Mouse (Mus musculus): ENCODE data around the gene Znrf2. TPM values are rescaled to one million over a fixed set of nuclear protein-coding genes. Genes with fewer than 3 reads are reported as not detected.

Gene Znrf2
- total RNA-seq, 1 experiment from 2014 or later = 55.4 TPM

DNA sequence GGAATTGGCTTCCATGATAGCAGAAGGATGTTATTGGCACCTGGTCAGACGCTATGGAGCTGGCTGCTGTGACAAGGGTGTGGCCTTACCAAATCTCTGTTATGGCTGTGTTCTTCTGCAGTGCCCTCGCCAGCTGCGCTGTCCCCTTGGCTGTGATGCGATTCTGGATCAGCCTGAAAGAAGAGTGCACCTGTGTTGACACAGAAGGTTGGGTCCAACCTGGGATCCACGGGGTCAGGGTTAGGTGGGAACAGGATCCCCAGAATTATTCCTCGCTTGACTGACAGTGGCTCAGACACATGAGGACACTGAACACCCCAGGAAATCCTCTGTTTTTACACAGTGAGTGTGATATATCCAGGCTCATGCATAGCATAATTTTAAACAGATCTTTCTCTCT is 111.2 kb downstream of the Znrf2 start:
- no peak for ATAC-seq (replicated peaks in 1 of 2; ENCODE audit: insufficient read depth in 1 of 2, low FRiP score in 2 of 2, low TSS enrichment in 1 of 2, low read depth in 1 of 2, poor library complexity in 2 of 2, severe bottlenecking in 2 of 2)

DNA sequence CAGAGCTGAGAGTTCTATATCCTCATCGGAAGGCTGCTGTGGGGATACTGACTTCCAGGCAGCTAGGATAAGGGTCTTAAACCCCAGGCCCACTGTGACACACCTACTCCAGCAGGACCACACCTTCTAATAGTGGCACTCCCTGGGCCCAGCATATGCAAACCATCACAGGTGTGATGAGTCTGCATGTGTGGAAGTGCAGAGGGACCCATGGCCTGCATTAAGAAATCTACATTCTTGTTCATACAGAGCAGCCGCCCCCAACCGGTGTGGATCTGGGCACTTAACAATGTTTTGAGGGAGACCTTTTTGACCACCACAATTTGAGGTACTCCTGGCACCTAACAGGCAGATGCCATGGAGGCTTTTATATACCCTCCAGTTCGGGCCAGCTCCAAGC is 114.9 kb downstream of the Znrf2 start:
- no peak for ATAC-seq (replicated peaks in 1 of 2; ENCODE audit: insufficient read depth in 1 of 2, low FRiP score in 2 of 2, low TSS enrichment in 1 of 2, low read depth in 1 of 2, poor library complexity in 2 of 2, severe bottlenecking in 2 of 2)

DNA sequence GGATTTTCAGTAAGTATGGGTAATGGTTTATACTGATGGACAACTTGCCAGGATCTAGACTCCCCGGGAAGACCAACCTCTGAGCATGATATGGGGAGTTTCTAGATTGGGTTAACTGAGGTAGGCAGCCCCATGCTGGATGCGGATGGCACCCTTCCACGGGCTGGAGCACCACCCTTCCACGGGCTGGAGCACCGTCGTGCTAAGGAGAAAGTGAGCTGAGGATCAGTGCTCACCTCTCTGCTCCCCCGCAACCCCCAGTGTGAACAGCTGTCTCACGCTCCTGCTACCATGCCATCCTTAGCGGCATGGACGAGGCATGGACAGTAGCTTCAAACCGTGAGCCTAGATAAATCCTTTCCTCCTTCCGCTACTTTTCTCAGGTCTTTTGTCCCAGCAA is 115.8 kb downstream of the Znrf2 start:
- ATAC-seq (replicated peaks in 1 of 2; ENCODE audit: insufficient read depth in 1 of 2, low FRiP score in 2 of 2, low TSS enrichment in 1 of 2, low read depth in 1 of 2, poor library complexity in 2 of 2, severe bottlenecking in 2 of 2) = no peak

DNA sequence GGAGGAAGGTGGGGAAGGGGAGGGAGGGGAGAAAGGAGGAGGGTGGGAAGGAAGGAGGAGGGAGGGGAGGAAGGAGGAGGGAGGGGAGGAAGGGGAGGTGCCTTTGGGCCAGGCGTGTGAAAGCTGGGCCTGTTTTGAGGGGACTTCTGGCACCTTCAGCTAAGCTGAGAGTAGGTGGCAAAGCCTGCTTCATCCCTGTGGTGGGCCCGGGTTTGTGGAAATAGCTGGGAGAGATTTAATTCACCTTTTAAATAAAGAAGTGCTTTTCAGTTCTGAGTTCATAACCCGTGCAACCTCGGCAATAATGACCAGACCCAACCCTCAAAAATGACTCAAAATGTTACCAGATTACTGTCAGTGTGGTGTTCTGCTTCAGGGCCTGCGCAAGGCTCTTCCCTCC is 116.5 kb downstream of the Znrf2 start:
- no peak for ATAC-seq (replicated peaks in 1 of 2; ENCODE audit: insufficient read depth in 1 of 2, low FRiP score in 2 of 2, low TSS enrichment in 1 of 2, low read depth in 1 of 2, poor library complexity in 2 of 2, severe bottlenecking in 2 of 2)

DNA sequence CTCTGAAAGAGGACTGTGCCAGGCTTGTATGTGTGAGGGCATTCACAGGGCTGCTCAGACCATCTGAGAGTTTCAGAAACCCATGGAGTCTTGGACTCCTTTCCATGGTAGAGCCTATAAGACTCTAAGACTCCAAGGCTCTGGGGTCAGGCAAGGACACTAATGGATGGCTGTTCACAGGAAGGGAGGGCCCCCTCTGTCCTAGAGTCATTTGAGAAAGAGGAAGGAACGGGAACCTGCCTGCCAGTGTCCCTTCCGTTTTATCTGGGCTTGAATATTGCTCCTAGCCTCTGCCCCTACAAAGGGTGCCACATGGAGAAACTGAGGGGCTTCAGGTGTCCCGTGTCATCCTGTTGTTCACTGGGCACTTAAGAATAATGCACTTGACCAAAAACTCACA is 117.2 kb downstream of the Znrf2 start:
- peak; percentile 61 to 71; a peak in 3 of 4 replicates for ATAC-seq (replicated peaks in 1 of 2; ENCODE audit: insufficient read depth in 1 of 2, low FRiP score in 2 of 2, low TSS enrichment in 1 of 2, low read depth in 1 of 2, poor library complexity in 2 of 2, severe bottlenecking in 2 of 2)

DNA sequence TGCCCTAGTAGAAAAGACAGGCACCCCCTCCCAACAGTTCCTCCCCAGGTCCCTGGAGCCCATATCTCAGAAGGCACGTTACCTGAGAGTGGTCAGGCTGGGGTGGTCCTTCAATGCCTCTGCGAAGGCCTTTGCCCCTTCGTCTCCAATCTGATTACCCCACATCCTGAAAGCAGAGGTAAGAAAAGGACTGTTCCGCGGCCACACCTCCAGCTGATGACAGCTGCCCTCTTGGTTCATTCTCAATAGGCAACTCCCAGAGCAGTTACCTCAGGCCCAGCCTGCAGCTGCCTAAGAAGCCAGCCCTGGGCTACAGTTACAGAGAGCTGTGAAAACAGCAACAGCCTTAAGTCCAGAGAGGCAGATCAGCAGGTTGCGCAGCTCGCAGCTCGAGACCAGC is 117.6 kb downstream of the Znrf2 start:
- peak in 1 of 2 experiments; percentile 39; a peak in 1 of 4 replicates for ATAC-seq (replicated peaks in 1 of 2; ENCODE audit: insufficient read depth in 1 of 2, low FRiP score in 2 of 2, low TSS enrichment in 1 of 2, low read depth in 1 of 2, poor library complexity in 2 of 2, severe bottlenecking in 2 of 2)

DNA sequence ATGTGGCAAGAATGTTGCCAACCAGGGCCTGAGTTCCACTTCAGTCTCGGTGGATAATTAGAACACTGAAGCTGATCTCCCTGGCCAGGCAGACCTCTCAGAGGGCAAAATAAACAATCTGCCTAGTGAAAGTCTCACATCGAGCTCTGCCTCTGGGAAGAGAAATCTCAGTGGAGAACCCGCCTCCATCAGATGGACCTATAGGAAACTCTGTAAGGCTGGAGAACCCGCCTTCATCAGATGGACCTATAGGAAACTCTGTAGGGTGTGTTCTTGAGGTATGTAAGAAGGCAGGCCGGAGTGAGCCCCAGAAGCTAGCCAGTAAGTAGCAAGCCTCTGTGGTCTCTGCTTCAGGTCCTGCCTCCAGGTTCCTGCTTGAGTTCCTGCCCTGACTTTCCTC is 118.2 kb downstream of the Znrf2 start:
- no peak for ATAC-seq (replicated peaks in 1 of 2; ENCODE audit: insufficient read depth in 1 of 2, low FRiP score in 2 of 2, low TSS enrichment in 1 of 2, low read depth in 1 of 2, poor library complexity in 2 of 2, severe bottlenecking in 2 of 2)

DNA sequence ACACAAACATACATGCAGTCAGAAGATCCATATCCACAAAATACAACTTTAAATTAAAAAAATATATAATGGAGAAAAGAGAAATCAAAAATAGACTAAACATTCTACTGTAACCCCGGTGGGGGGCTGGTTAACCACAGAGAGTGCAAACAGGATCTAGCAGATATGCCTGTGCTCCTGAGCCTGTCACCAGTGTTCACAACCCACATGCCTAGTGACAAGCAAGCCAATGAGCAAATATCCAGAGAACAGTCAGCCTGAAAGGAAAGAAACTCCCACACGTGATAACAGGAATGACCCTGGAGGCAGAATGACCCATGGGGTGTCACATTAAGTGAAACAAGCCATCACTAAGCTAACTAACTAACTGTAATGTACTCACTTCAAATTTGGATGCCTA is 119.8 kb downstream of the Znrf2 start:
- peak in 1 of 2 experiments; percentile 43; a peak in 1 of 4 replicates for ATAC-seq (replicated peaks in 1 of 2; ENCODE audit: insufficient read depth in 1 of 2, low FRiP score in 2 of 2, low TSS enrichment in 1 of 2, low read depth in 1 of 2, poor library complexity in 2 of 2, severe bottlenecking in 2 of 2)

DNA sequence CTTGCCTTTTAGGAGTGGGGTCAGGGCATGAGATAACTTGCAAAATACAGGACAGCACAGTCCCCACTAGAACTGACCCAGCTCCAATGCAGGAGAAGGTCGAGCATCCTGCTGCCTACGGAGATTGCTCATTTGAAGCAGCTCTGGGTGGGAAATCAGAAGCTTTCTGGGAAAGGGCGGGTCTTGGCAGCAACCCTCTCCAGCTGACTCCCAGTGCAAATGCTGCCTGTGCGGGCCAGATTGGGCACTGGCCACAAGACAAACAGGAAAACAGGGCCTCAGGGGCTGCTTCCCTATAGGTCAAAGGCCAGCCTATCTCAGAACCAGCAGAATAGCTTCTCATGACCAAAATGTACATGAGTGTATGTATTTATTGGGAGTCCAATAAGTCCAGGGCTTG is 122.9 kb downstream of the Znrf2 start:
- peak in 1 of 2 experiments; percentile 18; a peak in 1 of 4 replicates for ATAC-seq (replicated peaks in 1 of 2; ENCODE audit: insufficient read depth in 1 of 2, low FRiP score in 2 of 2, low TSS enrichment in 1 of 2, low read depth in 1 of 2, poor library complexity in 2 of 2, severe bottlenecking in 2 of 2)

DNA sequence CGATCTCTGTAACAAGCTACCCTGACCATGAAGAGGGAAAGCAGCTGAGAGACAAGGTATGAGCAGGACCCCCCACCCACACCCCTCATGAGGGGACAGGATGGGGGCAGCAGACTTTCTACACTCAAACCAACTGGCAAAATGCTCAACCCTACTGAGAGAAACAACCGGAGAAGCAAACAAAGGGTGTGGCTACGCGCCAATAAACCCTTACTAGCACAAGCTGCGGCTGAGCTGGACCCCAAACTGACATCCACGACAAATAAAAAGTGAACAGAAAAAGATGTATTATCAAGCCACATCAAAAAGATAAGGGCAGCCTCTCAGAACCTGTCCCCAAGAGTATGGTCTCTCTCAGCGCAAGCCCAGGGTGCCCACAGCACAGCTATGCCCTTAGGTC is 123.4 kb downstream of the Znrf2 start:
- ATAC-seq (replicated peaks in 1 of 2; ENCODE audit: insufficient read depth in 1 of 2, low FRiP score in 2 of 2, low TSS enrichment in 1 of 2, low read depth in 1 of 2, poor library complexity in 2 of 2, severe bottlenecking in 2 of 2) = 0 out of 4 replicates have a peak, but pooled peaks of 1 of the 2 experiments have one; percentile 5

DNA sequence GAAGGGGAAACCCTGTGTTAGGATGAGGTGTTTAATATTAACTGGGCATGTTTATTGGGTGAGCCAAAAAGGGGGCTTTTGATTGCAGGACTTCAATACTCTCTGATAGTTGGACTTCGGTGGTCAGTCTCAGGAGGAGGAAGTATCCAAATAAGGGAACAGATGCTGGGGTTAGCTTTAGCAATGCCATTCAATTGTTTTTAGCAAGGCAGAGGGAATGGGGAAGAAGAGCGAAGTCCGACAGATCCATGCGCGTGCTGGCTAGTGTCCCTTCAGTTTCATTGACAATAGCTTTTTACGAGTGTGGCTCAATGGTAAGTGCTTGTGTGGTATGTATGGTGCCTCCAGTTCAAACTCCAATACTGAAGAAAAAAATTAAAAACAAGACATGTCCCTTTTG is 124.4 kb downstream of the Znrf2 start:
- no peak for ATAC-seq (replicated peaks in 1 of 2; ENCODE audit: insufficient read depth in 1 of 2, low FRiP score in 2 of 2, low TSS enrichment in 1 of 2, low read depth in 1 of 2, poor library complexity in 2 of 2, severe bottlenecking in 2 of 2)

Other genes starting within 250 kb of the Znrf2 start
- gene Plekha8, start 221.8 kb upstream of the Znrf2 start, total RNA-seq (2017) = 5.5 and 6.8 TPM in 2 replicates
- gene Fkbp14, start 219.6 kb upstream of the Znrf2 start, total RNA-seq (2017) = 2.3 and 6.3 TPM in 2 replicates
- 2.5 and 4.8 TPM in 2 replicates for gene Mturn, start 135.3 kb upstream of the Znrf2 start, total RNA-seq (2017)
- gene Nod1, start 155.7 kb downstream of the Znrf2 start, total RNA-seq (2017) = 5.8 and 9.1 TPM in 2 replicates
- gene Ggct, start 176.0 kb downstream of the Znrf2 start, total RNA-seq (2017) = 24.8 and 52.7 TPM in 2 replicates
- 101 and 119 TPM in 2 replicates for gene Gars, start 221.1 kb downstream of the Znrf2 start, total RNA-seq (2017)